Mouse (Mus musculus): ENCODE data around the gene Cldn4. TPM values are rescaled to one million over a fixed set of nuclear protein-coding genes. Genes with fewer than 3 reads are reported as not detected.

The Cldn4 gene
- polyA plus RNA-seq, 1 experiment from 2014 or later, result 43.8 TPM

DNA sequence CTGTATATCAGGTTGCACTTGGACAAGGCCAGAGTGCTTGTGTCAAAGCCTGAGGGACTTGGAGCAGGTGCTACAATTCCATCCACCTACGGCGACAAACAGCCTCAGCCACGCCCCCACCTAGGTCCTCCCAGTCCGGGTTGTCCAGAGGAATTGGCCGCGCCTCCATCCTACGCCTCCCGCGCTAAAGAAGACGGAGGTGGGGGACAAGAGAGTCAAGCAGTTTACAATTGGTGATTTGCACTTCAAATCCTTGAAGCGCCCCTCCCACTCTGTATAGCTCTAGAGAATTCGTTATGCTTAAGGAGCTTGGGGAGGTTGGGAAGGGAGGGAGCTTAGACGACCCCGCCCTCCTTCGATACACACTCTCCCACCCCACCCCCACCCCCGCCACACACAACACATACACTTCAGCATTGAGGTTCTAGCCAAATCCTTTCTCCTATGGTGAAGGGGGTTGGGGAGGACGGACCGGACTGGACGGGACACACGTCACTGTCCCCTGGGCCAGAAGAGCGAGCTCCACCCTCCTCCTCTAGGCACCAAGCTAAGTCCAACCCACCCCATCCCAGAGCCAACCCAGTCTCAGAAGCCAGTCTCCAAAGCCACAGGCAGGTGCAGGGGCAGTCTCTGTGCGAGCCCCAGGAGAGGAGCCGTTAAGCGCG, 39.0 kb upstream of the Cldn4 start, which contains the start of gene Cldn3:
Gene Cldn3 (plus strand): TSS at position 582 of the 665 bp plus-strand sequence.
- peak; percentile 75 for DNase-seq (ENCODE audit: low spot score)
- H3K4me3 ChIP-seq (ENCODE audit: low read depth, low read length), result peak within 1 kb of the TSS; percentile 28
- peak within 1 kb of the TSS; percentile 35; the same call in 1 of the 2 replicates for H3K9ac ChIP-seq (ENCODE audit: low read length)
- no peak for TF ChIP-seq EP300 (optimal IDR thresholded peaks at IDR 0.05)
- no peak for TF ChIP-seq CTCF (IDR thresholded peaks at IDR 0.05; ENCODE audit: low read depth)
- peak; percentile 76 for ATAC-seq (ENCODE audit: low FRiP score, low TSS enrichment)
- H3K27me3 ChIP-seq (ENCODE audit: control insufficient read depth, insufficient read depth, low read length), result peaks cover 21% of the 10 kb centered on the region
- 1% methylated on average over 25 of the region's 25 CpGs for WGBS
- H3K27ac ChIP-seq (replicated peaks), result 0 out of 2 replicates have a peak within 1 kb of the TSS, but pooled peaks have one; percentile 24
- H3K4me1 ChIP-seq (replicated peaks; ENCODE audit: control insufficient read depth, insufficient read depth), result no peaks in the 10 kb centered on the region
- no peaks in the 10 kb centered on the region for H3K9me3 ChIP-seq (ENCODE audit: control insufficient read depth, low read length)
- H3K36me3 ChIP-seq (ENCODE audit: control insufficient read depth, insufficient read depth, low read length), result no peaks in the 10 kb centered on the region
- H3K4me2 ChIP-seq (replicated peaks; ENCODE audit: low read depth), result peak within 1 kb of the TSS; percentile 49

DNA sequence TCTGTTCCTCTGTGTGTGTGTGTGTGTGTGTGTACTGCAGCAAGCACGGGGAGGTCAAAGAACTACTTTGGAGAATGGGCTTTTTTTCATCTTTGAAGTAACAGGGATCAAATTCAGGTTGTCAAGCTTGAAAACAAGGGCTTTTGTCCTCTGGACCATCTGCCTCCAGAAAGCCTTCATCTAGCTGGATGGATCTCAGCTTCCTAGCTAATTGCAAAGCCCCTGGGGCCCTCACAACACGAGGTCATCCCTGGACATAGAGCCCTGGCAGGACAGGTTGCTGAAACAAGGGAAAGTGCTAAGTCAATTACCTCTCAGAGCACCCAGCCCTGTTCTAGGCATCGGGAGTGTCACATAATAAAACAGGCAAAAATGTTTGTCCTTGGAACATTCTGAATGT, 37.0 kb upstream of the Cldn4 start:
- H3K4me1 ChIP-seq (replicated peaks; ENCODE audit: control insufficient read depth, insufficient read depth), result no peaks in the 10 kb centered on the region
- H3K4me3 ChIP-seq (ENCODE audit: low read depth, low read length), result no peak overlapping the region
- H3K27ac ChIP-seq (replicated peaks), result no peak overlapping the region
- DNase-seq (ENCODE audit: low spot score) (no peak), ATAC-seq (ENCODE audit: low FRiP score, low TSS enrichment) (no peak)
- TF ChIP-seq CTCF (IDR thresholded peaks at IDR 0.05; ENCODE audit: low read depth), result no peak
- no peak for TF ChIP-seq EP300 (optimal IDR thresholded peaks at IDR 0.05)
- 35% methylated on average over 3 of the region's 3 CpGs for WGBS
- no peaks in the 10 kb centered on the region for H3K9me3 ChIP-seq (ENCODE audit: control insufficient read depth, low read length)
- H3K4me2 ChIP-seq (replicated peaks; ENCODE audit: low read depth), result no peak overlapping the region
- H3K27me3 ChIP-seq (ENCODE audit: control insufficient read depth, insufficient read depth, low read length), result peaks cover 21% of the 10 kb centered on the region
- H3K36me3 ChIP-seq (ENCODE audit: control insufficient read depth, insufficient read depth, low read length), result no peaks in the 10 kb centered on the region
- no peak overlapping the region for H3K9ac ChIP-seq (ENCODE audit: low read length)

DNA sequence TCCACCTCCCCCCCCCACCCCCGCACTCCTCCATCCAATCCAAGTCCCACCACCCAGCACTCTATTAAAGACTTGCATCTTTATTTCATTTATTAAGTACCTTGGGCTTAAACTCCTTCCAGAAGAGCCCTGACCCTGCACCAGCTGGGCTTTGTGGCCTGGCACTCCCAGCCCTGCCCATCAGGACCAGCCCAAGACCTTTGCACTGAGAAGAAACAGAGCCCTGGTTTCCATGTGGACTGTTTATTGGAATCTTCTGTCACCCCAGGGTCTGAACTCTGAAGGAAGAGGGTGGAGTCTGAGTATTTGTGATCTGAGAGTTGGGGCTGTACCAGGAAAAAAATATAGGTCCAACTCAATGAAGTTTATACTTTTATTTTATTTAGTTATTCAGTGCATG, 36.4 kb upstream of the Cldn4 start:
- ATAC-seq (ENCODE audit: low FRiP score, low TSS enrichment) (no peak), DNase-seq (ENCODE audit: low spot score) (no peak)
- no peaks in the 10 kb centered on the region for H3K9me3 ChIP-seq (ENCODE audit: control insufficient read depth, low read length)
- H3K4me3 ChIP-seq (ENCODE audit: low read depth, low read length), result no peak overlapping the region
- H3K4me1 ChIP-seq (replicated peaks; ENCODE audit: control insufficient read depth, insufficient read depth), result no peaks in the 10 kb centered on the region
- H3K4me2 ChIP-seq (replicated peaks; ENCODE audit: low read depth), result no peak overlapping the region
- no peak overlapping the region for H3K9ac ChIP-seq (ENCODE audit: low read length)
- no peak overlapping the region for H3K27ac ChIP-seq (replicated peaks)
- 79% methylated on average over 1 of the region's 1 CpGs for WGBS
- no peaks in the 10 kb centered on the region for H3K36me3 ChIP-seq (ENCODE audit: control insufficient read depth, insufficient read depth, low read length)
- H3K27me3 ChIP-seq (ENCODE audit: control insufficient read depth, insufficient read depth, low read length), result peaks cover 21% of the 10 kb centered on the region
- no peak for TF ChIP-seq EP300 (optimal IDR thresholded peaks at IDR 0.05)
- TF ChIP-seq CTCF (IDR thresholded peaks at IDR 0.05; ENCODE audit: low read depth), result no peak

GRCm38 (mm10) chr5:134981149-134981548, 34.4 kb upstream of the Cldn4 start:
- H3K4me3 ChIP-seq (ENCODE audit: low read depth, low read length), result no peak overlapping the region
- WGBS, result 53% methylated on average over 10 of the region's 10 CpGs

GRCm38 (mm10) chr5:134977837-134978236, 31.1 kb upstream of the Cldn4 start:
- H3K9ac ChIP-seq (ENCODE audit: low read length), result no peak overlapping the region
- no peak overlapping the region for H3K4me2 ChIP-seq (replicated peaks; ENCODE audit: low read depth)
- no peaks in the 10 kb centered on the region for H3K9me3 ChIP-seq (ENCODE audit: control insufficient read depth, low read length)
- no peaks in the 10 kb centered on the region for H3K4me1 ChIP-seq (replicated peaks; ENCODE audit: control insufficient read depth, insufficient read depth)
- no peak for TF ChIP-seq EP300 (optimal IDR thresholded peaks at IDR 0.05)
- no peak for TF ChIP-seq CTCF (IDR thresholded peaks at IDR 0.05; ENCODE audit: low read depth)
- no peaks in the 10 kb centered on the region for H3K27me3 ChIP-seq (ENCODE audit: control insufficient read depth, insufficient read depth, low read length)
- no peaks in the 10 kb centered on the region for H3K36me3 ChIP-seq (ENCODE audit: control insufficient read depth, insufficient read depth, low read length)
- 79% methylated on average over 4 of the region's 4 CpGs for WGBS
- no peak overlapping the region for H3K4me3 ChIP-seq (ENCODE audit: low read depth, low read length)
- H3K27ac ChIP-seq (replicated peaks), result no peak overlapping the region
- no peak for ATAC-seq (ENCODE audit: low FRiP score, low TSS enrichment)
- no peak for DNase-seq (ENCODE audit: low spot score)

More at GRCm38 (mm10) chr5:134981149-134981548, 34.4 kb upstream of the Cldn4 start:
- DNase-seq (ENCODE audit: low spot score) (no peak), ATAC-seq (ENCODE audit: low FRiP score, low TSS enrichment) (no peak)
- TF ChIP-seq CTCF (IDR thresholded peaks at IDR 0.05; ENCODE audit: low read depth) (no peak), EP300 (optimal IDR thresholded peaks at IDR 0.05) (no peak)
- no peaks in the 10 kb centered on the region for H3K36me3 ChIP-seq (ENCODE audit: control insufficient read depth, insufficient read depth, low read length)
- H3K9ac ChIP-seq (ENCODE audit: low read length), result no peak overlapping the region
- no peaks in the 10 kb centered on the region for H3K4me1 ChIP-seq (replicated peaks; ENCODE audit: control insufficient read depth, insufficient read depth)
- H3K27ac ChIP-seq (replicated peaks), result no peak overlapping the region
- H3K9me3 ChIP-seq (ENCODE audit: control insufficient read depth, low read length), result no peaks in the 10 kb centered on the region
- H3K27me3 ChIP-seq (ENCODE audit: control insufficient read depth, insufficient read depth, low read length), result peaks cover 9% of the 10 kb centered on the region
- no peak overlapping the region for H3K4me2 ChIP-seq (replicated peaks; ENCODE audit: low read depth)

- Histone ChIP-seq H3K27ac (replicated peaks) (no peak overlapping the region), H3K4me3 (ENCODE audit: low read depth, low read length) (no peak overlapping the region), H3K4me2 (replicated peaks; ENCODE audit: low read depth) (no peak overlapping the region), H3K36me3 (ENCODE audit: control insufficient read depth, insufficient read depth, low read length) (no peaks in the 10 kb centered on the region), H3K9ac (ENCODE audit: low read length) (no peak overlapping the region), H3K9me3 (ENCODE audit: control insufficient read depth, low read length) (no peaks in the 10 kb centered on the region), H3K27me3 (ENCODE audit: control insufficient read depth, insufficient read depth, low read length) (no peaks in the 10 kb centered on the region), H3K4me1 (replicated peaks; ENCODE audit: control insufficient read depth, insufficient read depth) (no peaks in the 10 kb centered on the region)
- TF ChIP-seq CTCF (IDR thresholded peaks at IDR 0.05; ENCODE audit: low read depth) (no peak), EP300 (optimal IDR thresholded peaks at IDR 0.05) (no peak)
- DNase-seq (ENCODE audit: low spot score) (no peak), ATAC-seq (ENCODE audit: low FRiP score, low TSS enrichment) (no peak)
- 77% methylated on average over 14 of the region's 14 CpGs for WGBS
These were observed 30.0 kb upstream of the Cldn4 start for GRCm38 (mm10) chr5:134976577-134977250.

Data from stomach, postnatal 0 days (tissue).